Mouse (Mus musculus) large intestine, adult 2 months (tissue): ENCODE results near the gene Slc2a12. TPM values are rescaled to one million over a fixed set of nuclear protein-coding genes. Genes with fewer than 3 reads are reported as not detected.

Source experiments
- DNase-seq: peaks from one replicate; pipeline ENCODE4 v3.0.0-alpha.2; 2012; ENCODE audit warnings: low read depth, low spot score
- WGBS: fragments of 180-500 bp; shearing (Covaris S2); methylation state at CpG from one replicate; pipeline ENCODE4 v1.1.7; 2018; 5-methylcytosine and 5-hydroxymethylcytosine counted together
- polyA plus RNA-seq: library from polyadenylated mRNA; depleted of rRNA; stranded (reverse); fragments of >200 nt; gene quantifications from 2 replicates; pipeline ENCODE4 v1.2.3, GENCODE M21; 2012; rRNA removed

The Slc2a12 gene
- 0.46 and 0.51 TPM in 2 replicates for polyA plus RNA-seq

- DNase-seq = no peak
Measured at GRCm38 (mm10) chr10:22644853-22645491, at the start of gene Slc2a12. Gene Slc2a12 (plus strand): TSS chr10:22645011.

GRCm38 (mm10) chr10:22598908-22599480 is 45.8 kb upstream of the Slc2a12 start:
- WGBS = 92% methylated on average over 8 of the region's 8 CpGs
- DNase-seq = no peak

More at GRCm38 (mm10) chr10:22644853-22645491, at the start of gene Slc2a12:
- 24% methylated on average over 40 of the region's 40 CpGs for WGBS

GRCm38 (mm10) chr10:22601046-22601445 is 43.8 kb upstream of the Slc2a12 start:
- 85% methylated on average over 6 of the region's 6 CpGs for WGBS
- no peak for DNase-seq

- DNase-seq = no peak
- WGBS = 66% methylated on average over 2 of the region's 2 CpGs
Measured at GRCm38 (mm10) chr10:22604801-22605200, 40.0 kb upstream of the Slc2a12 start.

- no peak for DNase-seq
- WGBS = 45% methylated on average over 5 of the region's 5 CpGs
Measured at GRCm38 (mm10) chr10:22608273-22608672, 36.5 kb upstream of the Slc2a12 start.

GRCm38 (mm10) chr10:22608799-22609357 is 35.9 kb upstream of the Slc2a12 start:
- 10% methylated on average over 11 of the region's 11 CpGs for WGBS
- DNase-seq = no peak

GRCm38 (mm10) chr10:22613301-22613700 is 31.5 kb upstream of the Slc2a12 start:
- 78% methylated on average over 5 of the region's 5 CpGs for WGBS
- no peak for DNase-seq

GRCm38 (mm10) chr10:22614554-22614953 is 30.3 kb upstream of the Slc2a12 start:
- no peak for DNase-seq
- WGBS = 89% methylated on average over 8 of the region's 8 CpGs

GRCm38 (mm10) chr10:22615309-22615708 is 29.5 kb upstream of the Slc2a12 start:
- 38% methylated on average over 10 of the region's 10 CpGs for WGBS
- no peak for DNase-seq

GRCm38 (mm10) chr10:22618842-22619241 is 26.0 kb upstream of the Slc2a12 start:
- DNase-seq = no peak
- 64% methylated on average over 2 of the region's 2 CpGs for WGBS

GRCm38 (mm10) chr10:22628832-22629231 is 16.0 kb upstream of the Slc2a12 start:
- 69% methylated on average over 1 of the region's 1 CpGs for WGBS
- DNase-seq = no peak

GRCm38 (mm10) chr10:22631103-22631502 is 13.7 kb upstream of the Slc2a12 start:
- DNase-seq = no peak
- 61% methylated on average over 4 of the region's 4 CpGs for WGBS

GRCm38 (mm10) chr10:22631528-22631927 is 13.3 kb upstream of the Slc2a12 start:
- DNase-seq = no peak
- 62% methylated on average over 7 of the region's 7 CpGs for WGBS

- WGBS = 74% methylated on average over 4 of the region's 4 CpGs
- no peak for DNase-seq
Measured at GRCm38 (mm10) chr10:22631956-22632355, 12.9 kb upstream of the Slc2a12 start.

GRCm38 (mm10) chr10:22633406-22634306 is 11.2 kb upstream of the Slc2a12 start:
- DNase-seq = no peak
- WGBS = 39% methylated on average over 6 of the region's 6 CpGs

GRCm38 (mm10) chr10:22637241-22637640 is 7.6 kb upstream of the Slc2a12 start:
- DNase-seq = no peak
- 53% methylated on average over 3 of the region's 3 CpGs for WGBS

GRCm38 (mm10) chr10:22644171-22644570 is 640 bp upstream of the Slc2a12 start:
- WGBS = 82% methylated on average over 9 of the region's 9 CpGs
- DNase-seq = no peak

- WGBS = 40% methylated on average over 4 of the region's 4 CpGs
- DNase-seq = no peak
Measured at GRCm38 (mm10) chr10:22648702-22649101, 3.9 kb downstream of the Slc2a12 start.

- WGBS = 43% methylated on average over 6 of the region's 6 CpGs
- DNase-seq = no peak
Measured at GRCm38 (mm10) chr10:22653820-22654219, 9.0 kb downstream of the Slc2a12 start.
